Mouse (Mus musculus): Measurements from ENCODE around the gene Itgbl1. TPM values are rescaled to one million over a fixed set of nuclear protein-coding genes. Genes with fewer than 3 reads are reported as not detected.

Gene Itgbl1
- polyA plus RNA-seq, 1 experiment, result 0.13 TPM

DNA sequence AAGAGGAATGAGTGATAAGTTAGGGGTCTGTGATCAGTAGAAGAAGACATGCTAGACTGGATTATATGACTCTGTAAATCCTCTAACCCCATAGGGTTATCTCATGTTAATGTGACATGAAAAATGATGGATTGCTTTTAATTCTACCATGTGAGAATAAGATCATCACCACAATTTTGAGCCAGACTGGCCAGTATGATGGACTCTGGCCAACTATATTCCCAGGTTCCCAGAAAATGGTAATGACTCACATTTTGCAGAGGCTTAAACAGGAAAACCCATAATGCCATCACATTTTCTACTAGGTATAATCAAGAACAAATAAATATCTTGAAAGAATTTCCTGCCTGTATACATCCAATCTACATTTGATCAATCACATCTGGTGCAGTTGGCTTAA is 55.0 kb downstream of the Itgbl1 start:
- TF ChIP-seq MYOG (IDR thresholded peaks at IDR 0.05; ENCODE audit: control insufficient read depth in 1 of 3, insufficient read depth in 1 of 3, insufficient read length in 2 of 3, low read depth in 2 of 3) (no peak), REST (IDR thresholded peaks at IDR 0.05; ENCODE audit: insufficient read depth, insufficient read length) (no peak), CEBPB (IDR thresholded peaks at IDR 0.05; ENCODE audit: insufficient read depth, poor library complexity, severe bottlenecking) (no peak), E2F4 (IDR thresholded peaks at IDR 0.05; ENCODE audit: insufficient read depth) (no peak), POLR2AphosphoS2 (IDR thresholded peaks at IDR 0.05; ENCODE audit: insufficient read length, low read depth) (no peak), TCF3 (IDR thresholded peaks at IDR 0.05; ENCODE audit: insufficient read length, low read depth) (no peak), MYOD1 (IDR thresholded peaks at IDR 0.05; ENCODE audit: control insufficient read depth in 1 of 3, insufficient read length in 2 of 3, low read depth in 2 of 3) (no peak), POLR2A (IDR thresholded peaks at IDR 0.05; ENCODE audit: insufficient read length, low read depth) (no peak), TCF12 (IDR thresholded peaks at IDR 0.05; ENCODE audit: insufficient read depth, poor library complexity, severe bottlenecking) (no peak)
- Histone ChIP-seq H3K4me3 (no peak overlapping the region), H3K4me2 (ENCODE audit: low read depth) (no peak overlapping the region), H3K27me3 (ENCODE audit: control insufficient read depth, insufficient read depth, insufficient read length) (no peaks in the 10 kb centered on the region), H3K36me3 (ENCODE audit: control insufficient read depth, insufficient read depth) (no peaks in the 10 kb centered on the region), H3ac (ENCODE audit: control insufficient read depth, insufficient read length) (no peak overlapping the region), H3K79me2 (ENCODE audit: control insufficient read depth, insufficient read depth) (no peaks in the 10 kb centered on the region)

DNA sequence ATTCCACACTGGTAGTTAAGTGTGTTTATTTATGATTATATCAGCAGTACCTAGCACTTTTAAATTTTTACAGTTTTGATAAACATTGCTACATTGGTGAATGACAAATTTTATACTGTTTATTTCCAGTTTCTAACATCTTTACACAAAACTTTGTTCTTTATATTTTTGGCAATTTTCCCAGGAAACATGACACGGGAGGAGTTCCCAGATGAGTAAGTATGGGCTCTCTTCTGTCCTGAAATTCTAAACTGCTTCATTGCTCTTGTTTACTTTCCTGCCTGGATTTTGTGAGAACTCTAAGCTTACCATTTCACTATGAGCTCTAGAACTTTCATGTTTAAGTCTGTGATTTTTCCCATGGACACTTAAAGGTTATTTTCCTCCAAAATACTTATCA is 82.3 kb downstream of the Itgbl1 start:
- H3K27me3 ChIP-seq (ENCODE audit: control insufficient read depth, insufficient read depth, insufficient read length), result no peaks in the 10 kb centered on the region
- no peaks in the 10 kb centered on the region for H3K79me2 ChIP-seq (ENCODE audit: control insufficient read depth, insufficient read depth)
- H3K4me3 ChIP-seq, result no peak overlapping the region
- H3K36me3 ChIP-seq (ENCODE audit: control insufficient read depth, insufficient read depth), result no peaks in the 10 kb centered on the region
- TF ChIP-seq POLR2A (IDR thresholded peaks at IDR 0.05; ENCODE audit: insufficient read length, low read depth), result no peak
- TF ChIP-seq TCF3 (IDR thresholded peaks at IDR 0.05; ENCODE audit: insufficient read length, low read depth), result no peak
- no peak for TF ChIP-seq USF1 (IDR thresholded peaks at IDR 0.05; ENCODE audit: low read depth)
- TF ChIP-seq TCF12 (IDR thresholded peaks at IDR 0.05; ENCODE audit: insufficient read depth, poor library complexity, severe bottlenecking), result no peak
- TF ChIP-seq MAX (IDR thresholded peaks at IDR 0.05; ENCODE audit: low read depth), result no peak
- TF ChIP-seq REST (IDR thresholded peaks at IDR 0.05; ENCODE audit: insufficient read depth, insufficient read length), result no peak
- no peak overlapping the region for H3K4me2 ChIP-seq (ENCODE audit: low read depth)
- no peak overlapping the region for H3ac ChIP-seq (ENCODE audit: control insufficient read depth, insufficient read length)

DNA sequence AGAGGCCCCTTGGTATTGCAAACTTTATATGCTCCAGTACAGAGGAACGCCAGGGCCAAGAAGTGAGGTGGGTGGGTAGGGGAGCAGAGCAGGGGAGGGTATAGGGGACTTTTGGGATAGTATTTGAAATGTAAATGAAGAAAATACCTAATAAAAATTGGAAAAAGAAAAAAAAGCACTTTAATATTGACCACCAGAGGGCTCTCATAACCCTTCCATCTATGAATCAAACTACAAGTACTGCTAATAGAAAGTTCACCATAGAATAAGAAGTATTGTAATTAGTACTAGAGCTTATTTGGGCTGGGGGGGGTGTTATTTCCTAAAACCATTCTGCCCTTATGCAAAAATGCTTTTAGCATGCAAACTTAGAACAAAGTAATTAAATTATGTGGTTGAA is 91.2 kb downstream of the Itgbl1 start:
- Histone ChIP-seq H3K4me3 (no peak overlapping the region), H3K79me2 (ENCODE audit: control insufficient read depth, insufficient read depth) (no peaks in the 10 kb centered on the region), H3K36me3 (ENCODE audit: control insufficient read depth, insufficient read depth) (no peaks in the 10 kb centered on the region), H3K27me3 (ENCODE audit: control insufficient read depth, insufficient read depth, insufficient read length) (no peaks in the 10 kb centered on the region), H3K4me2 (ENCODE audit: low read depth) (no peak overlapping the region), H3ac (ENCODE audit: control insufficient read depth, insufficient read length) (no peak overlapping the region)
- TF ChIP-seq E2F4 (IDR thresholded peaks at IDR 0.05; ENCODE audit: insufficient read depth) (no peak), TCF12 (IDR thresholded peaks at IDR 0.05; ENCODE audit: insufficient read depth, poor library complexity, severe bottlenecking) (no peak), MYOD1 (IDR thresholded peaks at IDR 0.05; ENCODE audit: control insufficient read depth in 1 of 3, insufficient read length in 2 of 3, low read depth in 2 of 3) (no peak), REST (IDR thresholded peaks at IDR 0.05; ENCODE audit: insufficient read depth, insufficient read length) (no peak), SRF (IDR thresholded peaks at IDR 0.05; ENCODE audit: control insufficient read depth, insufficient read length, low read depth) (no peak), POLR2A (IDR thresholded peaks at IDR 0.05; ENCODE audit: insufficient read length, low read depth) (no peak), MAX (IDR thresholded peaks at IDR 0.05; ENCODE audit: low read depth) (no peak), MYOG (IDR thresholded peaks at IDR 0.05; ENCODE audit: control insufficient read depth in 1 of 3, insufficient read depth in 1 of 3, insufficient read length in 2 of 3, low read depth in 2 of 3) (no peak), CEBPB (IDR thresholded peaks at IDR 0.05; ENCODE audit: insufficient read depth, poor library complexity, severe bottlenecking) (no peak), USF1 (IDR thresholded peaks at IDR 0.05; ENCODE audit: low read depth) (no peak), TCF3 (IDR thresholded peaks at IDR 0.05; ENCODE audit: insufficient read length, low read depth) (no peak), POLR2AphosphoS2 (IDR thresholded peaks at IDR 0.05; ENCODE audit: insufficient read length, low read depth) (no peak)

DNA sequence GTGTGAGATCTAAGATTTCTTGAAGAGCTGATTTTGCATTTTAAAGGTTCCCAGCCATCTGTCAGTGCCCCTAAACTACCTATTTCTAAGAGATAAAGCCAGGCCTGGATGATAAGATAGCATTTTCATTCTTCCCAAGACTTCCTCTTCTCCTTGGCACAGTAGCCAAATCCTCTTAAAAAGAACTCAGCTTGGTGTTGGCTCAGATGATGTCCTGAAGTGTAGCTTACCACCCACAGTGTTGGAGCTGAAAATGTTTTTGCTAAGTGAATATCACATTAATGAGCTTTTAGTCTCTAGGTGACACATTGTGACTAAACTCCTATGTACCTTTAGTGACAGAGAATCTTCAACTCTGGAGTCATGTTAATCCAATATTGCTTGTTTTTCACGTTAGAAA is 99.8 kb downstream of the Itgbl1 start:
- TF ChIP-seq TCF12 (IDR thresholded peaks at IDR 0.05; ENCODE audit: insufficient read depth, poor library complexity, severe bottlenecking) (no peak), CEBPB (IDR thresholded peaks at IDR 0.05; ENCODE audit: insufficient read depth, poor library complexity, severe bottlenecking) (no peak), POLR2A (IDR thresholded peaks at IDR 0.05; ENCODE audit: insufficient read length, low read depth) (no peak), TCF3 (IDR thresholded peaks at IDR 0.05; ENCODE audit: insufficient read length, low read depth) (no peak), REST (IDR thresholded peaks at IDR 0.05; ENCODE audit: insufficient read depth, insufficient read length) (no peak), POLR2AphosphoS2 (IDR thresholded peaks at IDR 0.05; ENCODE audit: insufficient read length, low read depth) (no peak), MAX (IDR thresholded peaks at IDR 0.05; ENCODE audit: low read depth) (no peak), MYOD1 (IDR thresholded peaks at IDR 0.05; ENCODE audit: control insufficient read depth in 1 of 3, insufficient read length in 2 of 3, low read depth in 2 of 3) (no peak), MYOG (IDR thresholded peaks at IDR 0.05; ENCODE audit: control insufficient read depth in 1 of 3, insufficient read depth in 1 of 3, insufficient read length in 2 of 3, low read depth in 2 of 3) (no peak), SRF (IDR thresholded peaks at IDR 0.05; ENCODE audit: control insufficient read depth, insufficient read length, low read depth) (no peak), E2F4 (IDR thresholded peaks at IDR 0.05; ENCODE audit: insufficient read depth) (no peak), USF1 (IDR thresholded peaks at IDR 0.05; ENCODE audit: low read depth) (no peak)
- H3K36me3 ChIP-seq (ENCODE audit: control insufficient read depth, insufficient read depth), result no peaks in the 10 kb centered on the region
- H3K79me2 ChIP-seq (ENCODE audit: control insufficient read depth, insufficient read depth), result no peaks in the 10 kb centered on the region
- H3ac ChIP-seq (ENCODE audit: control insufficient read depth, insufficient read length), result no peak overlapping the region
- no peaks in the 10 kb centered on the region for H3K27me3 ChIP-seq (ENCODE audit: control insufficient read depth, insufficient read depth, insufficient read length)
- H3K4me2 ChIP-seq (ENCODE audit: low read depth), result no peak overlapping the region
- H3K4me3 ChIP-seq, result no peak overlapping the region

DNA sequence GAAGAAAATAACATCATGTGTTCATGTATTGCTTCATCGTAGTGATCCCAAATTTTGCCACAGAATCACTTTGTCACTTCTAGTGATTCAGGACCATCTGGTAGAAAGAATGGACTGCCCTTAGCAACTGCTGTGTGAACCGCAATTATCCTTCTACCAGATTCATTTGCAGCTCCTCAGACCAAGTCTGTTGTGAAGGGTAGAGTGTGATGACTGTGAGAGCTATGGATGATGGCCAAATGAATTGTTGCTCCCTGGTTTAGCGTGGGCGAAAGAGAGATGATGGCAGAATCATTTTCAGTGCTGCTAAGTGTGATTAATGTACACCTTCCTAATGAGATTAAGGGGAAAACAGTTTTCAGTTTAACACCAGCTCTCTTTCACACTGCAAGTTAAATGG is 100.3 kb downstream of the Itgbl1 start:
- no peak overlapping the region for H3K4me2 ChIP-seq (ENCODE audit: low read depth)
- H3K27me3 ChIP-seq (ENCODE audit: control insufficient read depth, insufficient read depth, insufficient read length), result no peaks in the 10 kb centered on the region
- no peaks in the 10 kb centered on the region for H3K79me2 ChIP-seq (ENCODE audit: control insufficient read depth, insufficient read depth)
- no peak overlapping the region for H3K4me3 ChIP-seq
- TF ChIP-seq CEBPB (IDR thresholded peaks at IDR 0.05; ENCODE audit: insufficient read depth, poor library complexity, severe bottlenecking) (no peak), TCF3 (IDR thresholded peaks at IDR 0.05; ENCODE audit: insufficient read length, low read depth) (no peak), MAX (IDR thresholded peaks at IDR 0.05; ENCODE audit: low read depth) (no peak), MYOD1 (IDR thresholded peaks at IDR 0.05; ENCODE audit: control insufficient read depth in 1 of 3, insufficient read length in 2 of 3, low read depth in 2 of 3) (no peak)
- no peaks in the 10 kb centered on the region for H3K36me3 ChIP-seq (ENCODE audit: control insufficient read depth, insufficient read depth)
- H3ac ChIP-seq (ENCODE audit: control insufficient read depth, insufficient read length), result no peak overlapping the region

All from myocyte (in vitro differentiated cells).